Mouse (Mus musculus) bone marrow, adult 2 months (tissue): ENCODE data around the gene Sdk1. TPM values are rescaled to one million over a fixed set of nuclear protein-coding genes. Genes with fewer than 3 reads are reported as not detected.

Experiments used
- H3K27ac ChIP-seq: fragments of 200-500 bp; 2 replicates; pipeline ENCODE4 v1.5.1; 2012; ENCODE audit warnings: low read depth, mild to moderate bottlenecking, control low read depth, inconsistent platforms, low read length; ENCODE audit not compliant: control insufficient read depth, poor library complexity, insufficient read depth
- H3K4me1 ChIP-seq: fragments of 200-500 bp; 2 replicates; pipeline ENCODE4 v1.6.1; 2011; ENCODE audit warnings: low read length; ENCODE audit not compliant: control insufficient read depth, insufficient read depth
- H3K4me3 ChIP-seq: fragments of 200-500 bp; replicated peaks from 2 replicates; pipeline ENCODE3; 2011; ENCODE audit warnings: mild to moderate bottlenecking, low read depth, low read length, control low read depth; ENCODE audit not compliant: control insufficient read depth
- CTCF ChIP-seq: fragments of 200-500 bp; IDR thresholded peaks from 2 replicates; pipeline ENCODE4 v1.5.1; 2011; ENCODE audit warnings: low read length, control low read depth; ENCODE audit not compliant: control insufficient read depth, insufficient read depth
- POLR2A ChIP-seq: fragments of 200-500 bp; IDR thresholded peaks from 2 replicates; pipeline ENCODE4 v1.6.1; 2011; ENCODE audit warnings: low read depth, mild to moderate bottlenecking, control low read depth, low read length, borderline replicate concordance; ENCODE audit not compliant: control insufficient read depth
- WGBS: fragments of 180-500 bp; shearing (Covaris S2); methylation state at CpG from one replicate; pipeline ENCODE4 v1.1.7; 2018; 5-methylcytosine and 5-hydroxymethylcytosine counted together
- polyA plus RNA-seq: library from polyadenylated mRNA; stranded (reverse); fragments of >200 nt; gene quantifications from 2 replicates; pipeline ENCODE4 v1.2.4, GENCODE M21; 2011; ENCODE audit warnings: low replicate concordance; ENCODE audit not compliant: missing spikeins, insufficient read depth, insufficient read length

Gene Sdk1
- polyA plus RNA-seq, 1 experiment: 0.27 TPM

DNA sequence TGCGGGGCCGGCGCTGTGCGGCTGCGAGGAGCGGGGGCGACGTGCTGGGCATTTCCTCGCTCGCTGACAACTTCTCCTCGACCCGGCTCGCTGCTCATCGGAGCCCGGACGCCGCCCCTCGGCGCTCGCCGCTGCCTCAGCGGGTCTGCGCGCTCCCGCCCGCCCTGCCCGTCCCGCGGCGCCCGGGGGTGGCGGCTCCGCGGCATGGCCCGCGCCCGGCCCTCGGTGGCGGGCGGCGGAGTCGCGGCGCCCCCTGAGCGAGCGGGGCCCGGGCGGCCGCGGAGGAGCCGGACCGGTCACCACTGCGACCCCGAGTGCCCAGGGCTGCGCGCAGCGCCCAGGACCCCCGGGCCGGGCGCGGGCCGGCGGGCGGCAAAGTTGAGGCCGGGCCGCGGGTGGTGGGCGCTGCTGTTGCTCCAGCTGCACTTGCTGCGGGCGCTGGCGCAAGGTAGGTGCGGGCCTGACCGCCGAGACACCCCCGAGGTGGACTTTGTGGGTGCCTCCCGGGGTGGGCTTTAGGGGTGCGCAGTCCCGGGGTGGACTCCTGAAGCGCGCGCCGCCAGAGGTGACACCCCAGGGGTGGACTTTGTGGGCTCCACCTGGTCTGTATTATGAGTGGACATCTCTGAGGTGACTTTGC, 475 bp downstream of the Sdk1 start:
- WGBS: 2% methylated on average over 78 of the region's 82 CpGs
- no peaks in the 10 kb centered on the region for H3K4me1 ChIP-seq
- H3K27ac ChIP-seq: no peak overlapping the region
- TF ChIP-seq POLR2A (no peak), CTCF (no peak)
- H3K4me3 ChIP-seq: peak overlapping the region; percentile 12

DNA sequence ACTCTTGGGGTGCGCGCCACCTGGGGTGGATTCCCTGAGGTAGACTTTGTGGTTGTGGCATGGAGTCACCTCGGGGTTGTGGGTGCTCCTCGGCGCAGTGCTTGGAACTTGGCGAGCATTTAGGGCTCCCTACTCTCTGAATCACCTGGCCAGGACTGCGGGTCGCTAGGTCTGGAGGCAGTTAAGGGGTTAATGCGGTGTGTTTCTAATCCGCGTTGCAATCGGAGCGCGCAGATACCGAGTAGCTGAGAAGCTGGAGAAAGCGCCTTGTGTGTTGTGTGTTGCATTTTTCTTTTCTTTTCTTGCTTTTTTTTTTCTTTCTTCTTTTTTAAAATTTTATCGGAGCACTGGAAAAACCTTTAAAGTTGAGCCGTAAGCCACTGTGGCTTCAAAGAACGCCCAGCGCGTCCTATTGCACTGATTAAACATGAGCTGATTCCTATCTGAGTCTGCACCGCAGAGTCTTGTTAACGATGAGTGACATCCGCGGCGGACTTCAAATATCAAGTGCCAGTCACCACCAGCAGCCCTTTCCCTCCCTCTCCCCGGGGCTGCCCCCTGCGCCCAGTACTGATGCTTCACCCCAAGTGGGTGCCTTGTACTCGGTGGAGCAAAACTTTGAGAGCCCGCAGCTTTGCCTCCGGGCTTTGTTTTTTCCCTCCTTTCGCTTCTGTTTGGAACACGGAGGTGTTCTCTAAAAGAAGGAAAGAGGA, 2.1 kb downstream of the Sdk1 start:
- TF ChIP-seq POLR2A: no peak
- TF ChIP-seq CTCF: no peak
- no peak overlapping the region for H3K4me3 ChIP-seq
- 7% methylated on average over 33 of the region's 33 CpGs for WGBS
- H3K4me1 ChIP-seq: no peaks in the 10 kb centered on the region
- H3K27ac ChIP-seq: no peak overlapping the region

DNA sequence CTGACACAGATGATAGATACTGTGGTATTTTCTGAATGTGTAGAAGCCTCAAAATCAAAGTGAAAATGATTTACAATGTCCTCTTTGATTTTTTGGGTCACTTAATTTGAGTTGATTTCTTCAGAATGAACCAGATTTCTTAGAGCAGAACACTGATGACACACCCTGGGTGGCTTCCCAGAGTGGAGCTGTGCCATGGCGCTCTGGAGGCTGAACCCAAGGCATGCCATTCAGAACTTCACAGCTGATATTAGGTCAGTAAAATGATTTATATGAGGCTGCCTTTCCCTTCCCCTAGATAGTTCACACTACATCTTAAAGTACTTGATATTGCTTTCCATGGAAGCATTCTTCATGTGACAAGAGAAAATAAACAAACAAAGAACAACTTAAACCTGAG, 23.0 kb downstream of the Sdk1 start:
- TF ChIP-seq CTCF (no peak), POLR2A (no peak)
- 86% methylated on average over 1 of the region's 1 CpGs for WGBS
- H3K4me1 ChIP-seq: no peaks in the 10 kb centered on the region
- no peak overlapping the region for H3K27ac ChIP-seq
- no peak overlapping the region for H3K4me3 ChIP-seq

DNA sequence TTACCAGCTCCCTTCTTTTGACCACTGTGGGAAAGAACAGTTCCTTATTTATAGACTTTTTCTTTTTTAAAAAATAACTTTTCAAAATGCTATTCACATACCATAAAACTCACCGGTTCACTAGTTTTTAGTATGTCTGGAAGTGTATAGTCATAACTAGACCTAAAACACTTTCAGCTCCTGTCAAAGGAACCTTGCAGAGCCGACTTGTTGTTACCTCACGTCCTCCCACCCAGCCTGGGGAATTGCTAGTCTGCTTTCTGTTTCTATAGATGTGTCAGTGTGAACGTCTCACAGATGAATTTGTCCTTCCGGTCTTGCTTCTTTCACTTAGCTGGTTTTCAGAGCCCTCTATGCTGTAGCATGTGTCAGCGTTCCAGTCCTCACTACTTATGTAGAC, 35.8 kb downstream of the Sdk1 start:
- no peak overlapping the region for H3K4me3 ChIP-seq
- no peak overlapping the region for H3K27ac ChIP-seq
- 75% methylated on average over 6 of the region's 6 CpGs for WGBS
- TF ChIP-seq CTCF: no peak
- TF ChIP-seq POLR2A: no peak
- H3K4me1 ChIP-seq: no peaks in the 10 kb centered on the region

DNA sequence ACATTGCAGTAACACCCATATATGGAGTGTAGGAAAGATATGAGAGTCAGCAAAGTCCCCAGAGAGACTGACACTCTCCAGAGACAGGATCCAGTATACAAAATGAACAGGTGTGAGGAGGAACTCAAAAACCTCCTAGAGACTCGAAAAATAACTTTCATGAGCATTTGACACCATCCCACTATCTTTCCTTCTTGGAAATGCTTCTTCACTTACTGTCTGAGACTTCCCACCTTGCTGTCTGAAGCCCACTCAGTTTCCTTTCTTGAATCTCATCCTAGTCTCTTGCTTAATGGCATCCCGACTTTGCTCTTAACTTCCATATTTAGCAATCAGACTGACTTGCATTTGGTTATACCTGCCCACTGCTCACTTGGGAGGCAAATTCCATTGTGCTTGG, 40.5 kb downstream of the Sdk1 start:
- 52% methylated on average over 2 of the region's 2 CpGs for WGBS
- no peak for TF ChIP-seq CTCF
- no peak overlapping the region for H3K4me3 ChIP-seq

DNA sequence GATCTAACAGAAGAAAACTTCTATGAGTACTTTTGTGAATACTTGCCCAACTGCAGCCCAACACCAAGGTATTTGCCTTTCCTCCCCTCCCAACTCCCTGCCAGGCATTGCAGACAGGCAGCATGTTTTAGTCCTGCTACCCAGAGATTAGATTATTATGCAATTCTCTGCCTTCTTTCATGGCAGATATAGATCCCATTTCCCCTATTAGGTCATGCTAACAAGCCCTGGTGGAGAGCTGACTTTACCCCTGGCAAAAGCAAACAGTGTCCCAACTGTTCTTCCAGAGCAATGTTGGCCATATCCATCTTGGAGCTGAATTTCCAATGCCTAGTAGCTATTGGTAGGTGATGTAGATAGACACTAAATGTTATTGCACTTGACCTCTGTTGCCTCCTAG, 48.3 kb downstream of the Sdk1 start:
- no peak overlapping the region for H3K27ac ChIP-seq
- no peaks in the 10 kb centered on the region for H3K4me1 ChIP-seq
- no peak for TF ChIP-seq POLR2A
- TF ChIP-seq CTCF: no peak
- H3K4me3 ChIP-seq: no peak overlapping the region

More for the DNA sequence above, 40.5 kb downstream of the Sdk1 start:
- Histone ChIP-seq H3K27ac (no peak overlapping the region), H3K4me1 (no peaks in the 10 kb centered on the region)

DNA sequence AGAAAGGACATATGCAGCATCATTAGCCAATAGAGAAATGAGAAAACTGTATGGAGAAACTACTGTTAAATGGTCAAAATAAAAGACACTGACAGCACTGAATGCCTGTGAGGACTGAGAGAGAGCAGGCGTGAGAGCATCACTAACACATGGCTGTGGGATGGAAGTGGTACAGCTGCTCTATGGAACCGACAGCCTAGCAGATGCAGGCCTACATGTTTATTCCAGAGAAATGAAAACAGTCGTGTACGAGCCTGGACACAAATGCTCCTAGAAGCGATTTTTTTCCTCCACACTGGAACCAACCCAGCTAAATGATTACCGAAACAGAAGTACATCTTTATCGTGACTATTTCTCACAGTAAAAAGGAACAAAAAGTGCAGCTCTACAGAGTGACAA, 54.0 kb downstream of the Sdk1 start:
- 81% methylated on average over 7 of the region's 7 CpGs for WGBS
- H3K4me3 ChIP-seq: no peak overlapping the region
- TF ChIP-seq POLR2A (no peak), CTCF (no peak)
- no peaks in the 10 kb centered on the region for H3K4me1 ChIP-seq
- H3K27ac ChIP-seq: no peak overlapping the region

DNA sequence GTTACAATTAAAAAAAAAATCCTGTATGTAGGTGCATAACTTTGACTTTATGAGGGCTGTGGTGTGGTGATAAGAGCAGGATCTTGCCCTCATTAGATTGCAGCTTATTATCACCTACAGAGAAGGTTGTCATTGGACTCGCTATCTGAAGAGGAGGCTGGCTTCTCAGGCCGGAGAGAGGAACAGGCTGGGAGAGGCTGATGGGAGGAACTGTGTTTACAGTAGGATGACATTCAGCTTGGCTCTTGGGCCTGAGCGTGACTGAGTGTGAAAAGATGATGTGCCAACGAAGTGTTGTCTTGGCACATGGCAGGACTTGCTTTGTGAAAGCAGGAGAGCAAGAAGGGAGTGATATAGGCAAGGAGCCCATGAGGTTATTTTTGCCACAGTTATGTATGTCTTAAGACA, 61.0 kb downstream of the Sdk1 start:
- no peak overlapping the region for H3K27ac ChIP-seq
- TF ChIP-seq CTCF: no peak
- TF ChIP-seq POLR2A: no peak
- WGBS: 63% methylated on average over 4 of the region's 4 CpGs

DNA sequence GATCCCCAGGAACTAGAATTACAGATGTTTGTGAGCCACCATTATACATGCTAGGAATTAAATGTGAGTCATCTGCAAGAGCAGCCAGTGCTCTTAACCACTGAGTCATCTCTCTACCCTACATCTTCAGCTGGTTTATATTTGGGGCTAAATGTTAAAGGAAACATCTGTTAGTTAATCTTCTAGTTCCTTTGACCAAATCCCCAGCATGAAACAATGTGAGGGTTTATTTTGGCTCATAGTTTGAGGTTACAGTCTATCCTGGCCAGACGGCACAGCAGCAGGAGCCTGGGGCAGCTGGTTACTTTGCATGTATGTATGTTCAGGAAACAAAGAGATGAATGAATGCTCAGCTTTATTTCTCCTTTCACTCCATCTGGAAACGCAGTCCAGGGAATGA, 62.5 kb downstream of the Sdk1 start:
- WGBS: 53% methylated on average over 2 of the region's 2 CpGs

More for the DNA sequence above, 61.0 kb downstream of the Sdk1 start:
- no peaks in the 10 kb centered on the region for H3K4me1 ChIP-seq
- no peak overlapping the region for H3K4me3 ChIP-seq

More for the DNA sequence above, 62.5 kb downstream of the Sdk1 start:
- no peak overlapping the region for H3K27ac ChIP-seq
- no peak overlapping the region for H3K4me3 ChIP-seq
- TF ChIP-seq POLR2A (no peak), CTCF (no peak)
- H3K4me1 ChIP-seq: no peaks in the 10 kb centered on the region
